Mouse (Mus musculus) neural tube, embryonic 11.5 days (tissue): ENCODE measurements at regions not wholly inside any gene's neighbourhood (a gene's known extent, or its start where the extent isn't known, plus 50 kb on each side); places are given as distances from the start of the nearest gene placed in this dataset.

ENCODE experiments used
- ATAC-seq: fragments of 200-750 bp; cut with Nextera tagmentation; 2 replicates; pipeline ENCODE4 v1.8.0; 2017; ENCODE audit warnings: moderate number of reproducible peaks, mild to moderate bottlenecking, moderate TSS enrichment, moderate library complexity; ENCODE audit not compliant: insufficient read depth, low FRiP score, low TSS enrichment
- DNase-seq: peaks from one replicate; pipeline ENCODE4 v3.0.0-alpha.2; 2015; ENCODE audit warnings: low spot score
- H3K27ac ChIP-seq: fragments of 300-500 bp; sonication (generic); 2 replicates; pipeline ENCODE4 v1.5.1; 2014; ENCODE audit warnings: low read depth, mild to moderate bottlenecking, low read length
- H3K27me3 ChIP-seq: fragments of 300-500 bp; sonication (generic); 2 replicates; pipeline ENCODE4 v1.6.1; 2014; ENCODE audit warnings: mild to moderate bottlenecking, low read length, mixed read lengths; ENCODE audit not compliant: control insufficient read depth, insufficient read depth
- H3K36me3 ChIP-seq: fragments of 300-500 bp; sonication (generic); 2 replicates; pipeline ENCODE4 v1.6.1; 2014; ENCODE audit warnings: mild to moderate bottlenecking, low read length, moderate library complexity, mixed read lengths; ENCODE audit not compliant: control insufficient read depth, insufficient read depth
- H3K4me1 ChIP-seq: fragments of 300-500 bp; sonication (generic); 2 replicates; pipeline ENCODE4 v1.6.1; 2014; ENCODE audit warnings: low read length, mixed read lengths; ENCODE audit not compliant: control insufficient read depth, insufficient read depth
- H3K4me2 ChIP-seq: fragments of 300-500 bp; sonication (generic); 2 replicates; pipeline ENCODE4 v1.6.1; 2014; ENCODE audit warnings: low read depth, mild to moderate bottlenecking, moderate library complexity
- H3K4me3 ChIP-seq: fragments of 300-500 bp; sonication (generic); 2 replicates; pipeline ENCODE4 v1.5.1; 2014; ENCODE audit warnings: low read depth, low read length
- H3K9ac ChIP-seq: fragments of 300-500 bp; sonication (generic); 2 replicates; pipeline ENCODE4 v1.6.1; 2014; ENCODE audit warnings: mild to moderate bottlenecking, low read length
- H3K9me3 ChIP-seq: fragments of 300-500 bp; sonication (generic); 2 replicates; pipeline ENCODE4 v1.6.1; 2016; ENCODE audit warnings: low read length; ENCODE audit not compliant: control insufficient read depth
- WGBS: fragments of 180-500 bp; shearing (Covaris S2); extraction: QIAGEN DNeasy Blood & Tissue Kit; methylation state at CpG from one replicate; pipeline ENCODE4 v1.1.7; 2014; 5-methylcytosine and 5-hydroxymethylcytosine counted together

GRCm38 (mm10) chr6:117650541-117650940, 190.4 kb upstream of the Zfp637 start:
- H3K27me3 ChIP-seq, result no peaks in the 10 kb centered on the region
- H3K9ac ChIP-seq, result no peak overlapping the region
- H3K4me2 ChIP-seq, result no peak overlapping the region
- no peaks in the 10 kb centered on the region for H3K4me1 ChIP-seq
- H3K9me3 ChIP-seq, result no peaks in the 10 kb centered on the region
- H3K4me3 ChIP-seq, result no peak overlapping the region
- ATAC-seq, result no peak
- DNase-seq, result no peak
- 74% methylated on average over 5 of the region's 5 CpGs for WGBS
- H3K27ac ChIP-seq, result no peak overlapping the region
- no peaks in the 10 kb centered on the region for H3K36me3 ChIP-seq

- 90% methylated on average over 4 of the region's 4 CpGs for WGBS
- no peak for DNase-seq
Measured at GRCm38 (mm10) chr6:117651551-117651950, 189.4 kb upstream of the Zfp637 start.

GRCm38 (mm10) chr6:117652012-117652411, 189.0 kb upstream of the Zfp637 start:
- no peaks in the 10 kb centered on the region for H3K4me1 ChIP-seq
- 55% methylated on average over 3 of the region's 3 CpGs for WGBS
- H3K4me2 ChIP-seq, result no peak overlapping the region
- DNase-seq (no peak), ATAC-seq (no peak)
- no peaks in the 10 kb centered on the region for H3K27me3 ChIP-seq
- no peaks in the 10 kb centered on the region for H3K9me3 ChIP-seq
- H3K9ac ChIP-seq, result no peak overlapping the region
- H3K27ac ChIP-seq, result no peak overlapping the region
- no peak overlapping the region for H3K4me3 ChIP-seq
- H3K36me3 ChIP-seq, result no peaks in the 10 kb centered on the region

More at GRCm38 (mm10) chr6:117651551-117651950, 189.4 kb upstream of the Zfp637 start:
- H3K27ac ChIP-seq, result no peak overlapping the region
- H3K36me3 ChIP-seq, result no peaks in the 10 kb centered on the region
- no peak overlapping the region for H3K9ac ChIP-seq
- no peaks in the 10 kb centered on the region for H3K9me3 ChIP-seq
- no peak overlapping the region for H3K4me2 ChIP-seq
- H3K27me3 ChIP-seq, result no peaks in the 10 kb centered on the region
- H3K4me1 ChIP-seq, result no peaks in the 10 kb centered on the region
- no peak overlapping the region for H3K4me3 ChIP-seq
- no peak for ATAC-seq

GRCm38 (mm10) chr6:117652917-117653316, 188.1 kb upstream of the Zfp637 start:
- Histone ChIP-seq H3K9ac (no peak overlapping the region), H3K4me1 (no peaks in the 10 kb centered on the region), H3K36me3 (no peaks in the 10 kb centered on the region), H3K9me3 (no peaks in the 10 kb centered on the region), H3K27ac (no peak overlapping the region), H3K27me3 (no peaks in the 10 kb centered on the region), H3K4me2 (no peak overlapping the region), H3K4me3 (no peak overlapping the region)
- ATAC-seq, result no peak
- 78% methylated on average over 9 of the region's 9 CpGs for whole genome bisulfite sequencing
- DNase-seq, result no peak

GRCm38 (mm10) chr6:117653886-117654425, 187.0 kb upstream of the Zfp637 start:
- Histone ChIP-seq H3K4me2 (no peak overlapping the region), H3K4me1 (no peaks in the 10 kb centered on the region), H3K27ac (no peak overlapping the region), H3K9ac (no peak overlapping the region), H3K9me3 (no peaks in the 10 kb centered on the region), H3K36me3 (no peaks in the 10 kb centered on the region), H3K27me3 (no peaks in the 10 kb centered on the region), H3K4me3 (no peak overlapping the region)
- ATAC-seq, result no peak
- DNase-seq, result no peak
- 84% methylated on average over 15 of the region's 15 CpGs for WGBS

- 88% methylated on average over 4 of the region's 4 CpGs for WGBS
- Histone ChIP-seq H3K27me3 (no peaks in the 10 kb centered on the region), H3K4me2 (no peak overlapping the region), H3K36me3 (no peaks in the 10 kb centered on the region), H3K27ac (no peak overlapping the region), H3K9ac (no peak overlapping the region), H3K9me3 (no peaks in the 10 kb centered on the region), H3K4me1 (no peaks in the 10 kb centered on the region), H3K4me3 (no peak overlapping the region)
- ATAC-seq, result no peak
- DNase-seq, result no peak
Measured at GRCm38 (mm10) chr6:117655986-117656385, 185.0 kb upstream of the Zfp637 start.

- Histone ChIP-seq H3K4me1 (no peaks in the 10 kb centered on the region), H3K9me3 (no peaks in the 10 kb centered on the region), H3K4me3 (no peak overlapping the region), H3K27me3 (no peaks in the 10 kb centered on the region), H3K27ac (no peak overlapping the region), H3K9ac (no peak overlapping the region), H3K36me3 (no peaks in the 10 kb centered on the region), H3K4me2 (no peak overlapping the region)
- no peak for ATAC-seq
- peak; percentile 29 for DNase-seq
- whole genome bisulfite sequencing, result 0% methylated on average over 1 of the region's 1 CpGs
Measured at GRCm38 (mm10) chr6:117660576-117660975, 180.4 kb upstream of the Zfp637 start.

- H3K9ac ChIP-seq, result no peak overlapping the region
- no peak for ATAC-seq
- H3K4me2 ChIP-seq, result no peak overlapping the region
- no peaks in the 10 kb centered on the region for H3K4me1 ChIP-seq
- H3K4me3 ChIP-seq, result no peak overlapping the region
- no peak overlapping the region for H3K27ac ChIP-seq
- no peaks in the 10 kb centered on the region for H3K36me3 ChIP-seq
- no peaks in the 10 kb centered on the region for H3K9me3 ChIP-seq
- no peak for DNase-seq
- no peaks in the 10 kb centered on the region for H3K27me3 ChIP-seq
- 83% methylated on average over 1 of the region's 1 CpGs for WGBS
Measured at GRCm38 (mm10) chr6:117662635-117663034, 178.3 kb upstream of the Zfp637 start.

GRCm38 (mm10) chr6:117670337-117670736, 170.6 kb upstream of the Zfp637 start:
- WGBS, result 69% methylated on average over 3 of the region's 3 CpGs
- no peaks in the 10 kb centered on the region for H3K27me3 ChIP-seq
- ATAC-seq, result no peak

More at GRCm38 (mm10) chr6:117670337-117670736, 170.6 kb upstream of the Zfp637 start:
- Histone ChIP-seq H3K4me3 (no peak overlapping the region), H3K4me2 (no peak overlapping the region), H3K27ac (no peak overlapping the region), H3K4me1 (no peaks in the 10 kb centered on the region), H3K36me3 (no peaks in the 10 kb centered on the region), H3K9me3 (no peaks in the 10 kb centered on the region), H3K9ac (no peak overlapping the region)
- DNase-seq, result no peak
